Mouse (Mus musculus): Measurements from ENCODE around the gene Hic1.

Hic1 gene

DNA sequence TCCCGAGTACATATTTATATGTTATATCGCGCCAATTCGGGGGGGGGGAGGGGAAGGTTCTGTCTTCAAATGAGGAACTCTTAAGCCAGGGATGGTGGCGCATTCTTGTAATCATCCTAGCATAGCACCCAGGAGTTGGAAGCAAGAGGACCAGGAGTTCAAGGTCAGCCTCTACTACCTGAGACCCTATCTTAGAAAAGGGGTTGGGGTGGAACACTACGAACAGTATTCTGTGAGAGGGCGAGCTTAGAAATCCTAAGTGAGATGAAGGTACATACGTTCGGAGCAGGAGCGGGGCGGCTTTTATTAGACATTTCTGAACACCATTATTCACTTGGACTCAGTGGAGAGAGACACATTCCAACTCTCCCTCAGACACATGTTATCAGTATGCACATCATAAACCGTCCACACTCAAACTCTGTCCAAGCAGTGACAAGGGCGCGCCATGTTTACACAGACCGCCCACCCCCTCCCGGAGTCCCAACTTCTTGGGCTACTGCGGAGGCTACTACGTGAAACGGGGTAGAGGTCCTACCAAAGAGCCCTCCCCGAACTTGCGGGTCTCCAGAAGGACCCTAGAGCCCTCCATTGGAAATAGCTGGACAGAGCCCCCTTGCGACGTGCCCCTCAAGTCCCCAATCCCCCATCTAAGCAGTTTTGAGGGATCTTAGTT lies at the start of gene Hic1:
Gene Hic1 (minus strand): TSS at position 115 of the 676 bp plus-strand sequence.
- DNase-seq, result peak; percentile 40 to 44

DNA sequence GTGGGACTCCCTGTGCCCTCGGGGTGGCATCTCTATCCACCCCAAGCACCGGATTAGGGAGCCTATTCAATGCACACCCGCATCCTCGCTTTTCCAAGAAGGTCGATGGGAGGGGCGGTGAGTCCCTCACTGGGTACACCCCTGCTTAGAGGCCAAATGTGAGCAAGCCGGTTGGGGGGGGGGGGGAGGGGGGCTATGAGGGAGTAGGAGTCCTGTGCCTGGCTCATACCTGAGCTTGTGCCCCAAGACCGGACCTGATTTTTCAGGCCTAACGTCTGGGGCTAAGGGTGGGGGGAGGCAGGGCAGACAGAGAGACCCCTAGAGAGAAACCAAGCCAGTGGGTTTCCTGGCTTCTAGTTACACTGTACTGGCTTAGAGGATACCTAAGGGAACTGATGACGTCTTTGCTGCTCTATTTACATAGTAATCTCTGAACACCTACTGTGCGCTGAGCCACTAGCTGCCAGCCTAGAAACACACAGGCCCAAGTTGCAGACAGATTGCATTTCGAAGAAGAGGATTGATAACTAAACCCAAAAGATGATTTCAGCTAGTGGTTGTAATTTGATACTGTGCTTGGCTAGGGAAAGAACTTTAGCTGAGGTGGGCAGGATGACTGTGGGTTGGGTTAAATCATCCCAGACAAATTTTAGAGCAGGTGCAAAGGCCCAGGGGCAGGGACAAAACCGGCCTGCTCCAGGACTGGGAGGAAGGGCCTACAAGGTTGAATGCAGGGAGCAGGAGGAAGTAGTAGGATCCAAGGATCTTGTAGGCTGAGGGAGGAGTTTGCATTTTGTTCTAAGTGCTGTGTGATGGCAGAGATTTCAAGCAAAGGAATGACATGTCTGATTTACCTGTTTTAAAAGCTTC lies 45.0 kb upstream of the Hic1 start:
- no peak for DNase-seq

DNA sequence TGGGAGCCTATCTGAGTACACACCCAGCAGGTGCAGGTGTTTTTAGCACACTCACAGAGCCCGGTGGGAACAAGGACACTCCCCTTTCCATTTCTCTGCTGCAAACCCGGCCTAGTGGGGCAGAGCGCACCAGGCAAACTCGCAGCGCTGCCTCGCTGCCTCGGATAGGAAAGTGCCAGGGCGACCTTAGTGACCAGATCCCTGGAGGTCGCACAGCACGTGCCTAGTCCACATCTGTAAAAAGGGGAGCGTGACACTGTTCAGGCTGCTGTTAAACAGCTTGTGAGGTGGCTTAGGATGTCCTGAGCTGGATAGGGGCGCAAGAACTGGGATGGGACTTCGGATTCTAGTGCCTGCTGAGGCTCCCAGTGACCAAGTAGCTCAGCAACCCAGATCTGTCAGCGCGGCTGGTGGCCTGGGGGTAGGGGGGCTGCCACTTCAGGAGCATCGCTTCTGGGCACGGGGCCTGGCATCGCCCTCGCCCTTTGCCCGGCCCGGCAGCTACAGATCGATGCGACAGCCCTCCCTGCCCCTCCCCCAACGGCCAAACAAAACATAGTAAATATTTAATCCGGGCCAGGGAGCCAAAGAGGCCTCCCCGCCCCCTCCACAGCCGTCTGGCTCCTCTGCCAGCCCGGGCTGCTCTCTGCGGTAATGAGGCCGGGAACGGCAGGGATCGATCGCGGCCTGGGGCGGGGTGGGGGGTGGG lies 44.2 kb upstream of the Hic1 start:
- peak; percentile 68 to 78 for DNase-seq

DNA sequence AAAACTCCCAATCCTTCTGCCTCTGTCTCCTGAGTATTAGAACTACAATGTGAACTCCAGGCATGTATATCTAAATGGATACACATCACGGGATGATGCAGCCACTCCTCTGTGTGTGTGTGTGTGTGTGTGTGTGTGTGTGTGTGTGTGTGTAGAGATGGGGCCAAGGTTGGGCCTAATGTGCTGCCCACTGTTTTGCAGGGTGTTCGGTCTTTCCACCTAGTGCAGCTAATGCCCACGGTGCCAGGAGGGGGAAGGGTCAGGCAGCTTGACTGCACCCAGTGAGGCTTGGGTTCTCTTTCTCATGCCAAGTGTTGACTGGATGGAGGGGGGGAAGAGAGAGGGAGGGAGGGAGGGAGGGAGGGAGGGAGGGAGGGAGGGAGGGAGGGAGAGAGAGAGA lies 43.6 kb upstream of the Hic1 start:
- peak; percentile 66 to 73 for DNase-seq

DNA sequence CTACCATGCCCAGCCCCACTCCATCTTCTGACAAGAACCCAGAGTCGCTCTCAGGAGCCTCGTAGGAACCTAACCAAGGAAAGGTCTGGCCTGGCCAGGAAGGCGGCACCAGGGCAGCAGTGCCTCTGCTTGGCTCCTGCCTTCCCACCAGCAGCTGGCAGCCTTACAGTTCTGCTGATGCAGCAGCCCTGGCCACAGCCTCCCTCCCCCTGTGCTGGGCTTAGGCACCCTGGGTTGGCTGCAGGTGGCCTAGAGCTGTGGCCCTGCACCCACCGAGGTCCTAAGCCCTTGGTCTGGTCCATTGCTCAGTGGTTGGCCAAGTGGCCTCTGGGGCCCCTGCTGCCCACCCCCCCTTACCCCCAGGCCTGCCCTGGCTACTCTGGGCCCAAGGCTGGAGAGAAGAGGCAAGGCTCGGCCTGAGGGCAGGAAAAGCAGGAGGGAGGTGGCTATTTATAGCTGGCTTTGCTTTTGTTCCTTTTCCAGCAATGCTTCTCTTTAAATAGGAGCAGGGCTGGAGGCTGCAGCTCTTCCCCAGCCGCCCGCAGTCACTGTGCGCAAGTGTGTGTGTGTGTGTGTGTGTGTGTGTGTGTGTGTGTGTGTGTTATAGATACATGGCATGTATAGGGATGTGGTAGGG lies 42.8 kb upstream of the Hic1 start:
- peak; percentile 65 for DNase-seq

DNA sequence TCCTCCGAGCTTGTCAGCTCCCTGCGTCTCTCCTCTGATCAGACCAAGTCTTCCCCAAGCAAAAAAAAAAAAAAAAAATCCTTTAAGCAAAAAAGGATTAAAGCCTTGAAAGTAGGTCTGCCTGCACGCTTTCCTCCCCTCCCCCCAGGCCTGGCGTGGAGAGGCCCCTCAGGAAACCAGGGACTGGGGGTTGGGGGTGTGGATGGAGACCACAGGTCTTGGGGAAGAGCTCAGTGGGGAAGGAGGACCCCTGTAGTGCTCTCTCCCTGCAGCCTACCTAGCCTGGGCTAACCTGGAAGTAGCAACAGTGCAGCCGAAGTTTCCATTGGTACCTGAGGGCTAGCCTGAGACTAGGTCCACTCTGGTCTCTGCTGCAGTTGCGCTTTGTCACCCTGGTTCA lies 41.4 kb upstream of the Hic1 start:
- no peak for DNase-seq

DNA sequence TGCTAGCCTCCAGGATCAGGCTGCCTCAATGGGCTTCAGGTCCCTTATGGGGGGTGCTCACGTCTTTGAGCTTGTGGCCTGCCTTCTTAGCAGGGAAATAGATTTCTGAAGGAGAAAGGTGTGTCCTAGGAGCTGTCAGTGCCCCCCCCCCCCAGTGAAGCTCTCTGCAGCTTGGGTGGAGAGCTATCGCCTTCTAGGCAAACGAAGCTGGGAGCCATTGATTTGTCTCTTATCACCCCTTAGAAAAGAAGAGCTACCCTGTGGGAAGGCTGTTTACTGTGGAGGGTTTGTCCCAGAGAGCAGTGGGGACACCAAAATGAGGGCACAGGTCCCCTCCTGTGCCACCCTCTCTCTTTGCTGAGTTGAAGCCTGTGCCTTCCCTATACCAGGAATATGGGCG lies 40.8 kb upstream of the Hic1 start:
- no peak for DNase-seq

DNA sequence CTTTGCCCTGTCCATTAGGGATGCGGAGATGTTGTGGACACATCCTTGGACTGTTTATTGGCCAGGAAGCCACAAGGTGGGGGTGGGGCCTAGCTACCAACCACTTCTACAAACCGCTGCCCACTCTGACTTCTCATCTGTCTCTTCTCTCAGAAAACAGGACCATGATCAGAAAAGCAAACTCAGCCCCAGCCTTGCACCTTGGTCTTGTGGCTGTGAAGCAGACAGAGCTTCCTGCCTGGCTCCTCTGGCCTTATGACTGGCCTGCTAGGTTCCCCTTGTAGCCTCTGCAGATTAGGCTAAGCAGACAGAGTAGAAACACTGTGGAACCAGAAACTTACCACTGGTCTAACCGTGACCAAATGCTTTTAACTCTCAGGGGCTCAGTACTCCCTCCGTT lies 40.0 kb upstream of the Hic1 start:
- DNase-seq, result no peak

DNA sequence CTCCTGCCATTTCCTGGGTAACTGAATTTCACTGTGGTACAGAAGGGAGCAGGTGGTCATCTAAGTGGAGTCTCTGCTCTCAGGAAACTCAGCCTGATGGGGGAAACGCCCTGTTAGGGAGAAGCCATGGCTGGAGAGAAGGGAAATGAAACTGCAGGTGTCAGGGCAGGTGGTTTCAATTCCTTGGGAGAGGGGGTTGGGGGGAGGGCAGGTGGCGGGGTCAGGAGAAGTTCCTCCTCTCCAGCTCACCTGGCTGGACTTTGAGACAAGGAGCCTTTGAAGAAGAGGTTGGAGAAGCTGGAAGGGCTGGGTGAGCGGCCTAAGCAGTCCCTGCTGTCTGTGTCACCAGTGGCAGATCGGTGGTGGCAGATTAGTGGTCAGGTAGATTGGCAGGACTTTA lies 37.0 kb upstream of the Hic1 start:
- no peak for DNase-seq

DNA sequence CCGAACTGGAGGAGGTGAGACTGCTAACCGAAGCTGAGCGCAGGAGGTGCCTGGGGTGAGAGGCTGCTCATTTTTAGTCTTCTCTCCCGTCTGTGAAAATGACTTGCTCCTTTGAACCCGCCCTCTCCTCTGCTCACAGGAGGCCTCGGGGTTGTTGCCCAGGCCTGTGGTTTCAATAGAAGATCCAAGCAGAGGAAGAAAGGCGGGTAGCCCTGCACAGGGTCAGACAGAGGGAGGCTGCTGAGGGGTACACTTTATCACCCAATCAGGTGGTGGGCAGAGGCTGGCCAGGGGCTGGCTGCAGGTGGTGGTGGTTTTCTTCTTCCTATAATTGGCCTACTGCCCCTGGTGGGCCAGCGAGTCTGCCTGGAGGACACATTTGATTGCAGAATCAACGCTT lies 35.2 kb upstream of the Hic1 start:
- DNase-seq, result peak in 1 of 2 experiments; percentile 36

DNA sequence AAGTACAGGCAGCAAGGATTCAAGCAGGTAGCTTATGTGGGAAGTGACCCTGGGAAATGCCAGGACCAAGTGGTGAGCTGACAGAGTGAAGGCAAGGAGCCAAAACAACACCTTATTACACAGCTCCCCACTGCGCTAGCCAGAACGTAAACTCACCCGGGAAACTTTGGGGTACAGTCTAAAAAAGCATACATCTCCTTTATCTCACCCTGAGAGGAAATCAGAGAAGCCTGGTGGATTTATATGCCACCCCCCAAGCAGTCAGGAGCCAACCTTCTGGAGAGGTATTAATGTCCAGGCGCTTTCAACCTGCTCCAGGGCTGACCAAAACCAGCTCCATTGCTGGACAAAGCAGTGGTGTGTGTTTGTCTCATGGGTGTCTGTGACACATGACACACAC lies 34.6 kb upstream of the Hic1 start:
- DNase-seq, result peak in 1 of 2 experiments; percentile 44

DNA sequence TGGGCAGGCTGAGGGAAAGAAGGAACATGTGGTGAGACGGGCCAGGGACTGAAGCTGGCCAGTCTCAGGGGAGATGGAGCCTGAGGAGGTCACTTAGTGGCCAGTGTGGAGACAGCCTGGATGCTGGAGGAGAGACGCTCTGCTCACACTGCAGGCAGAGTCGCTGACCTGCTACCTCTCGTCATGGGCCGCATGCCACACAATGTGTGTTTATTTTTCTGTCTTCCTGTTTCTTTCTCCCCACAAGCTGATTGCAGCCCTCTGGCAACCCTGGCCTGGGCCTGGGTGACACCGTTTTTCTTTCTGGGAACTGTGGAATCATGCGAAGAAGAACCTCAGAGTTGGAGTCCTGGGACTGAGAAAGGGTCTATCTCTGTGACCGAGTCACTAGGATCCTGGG lies 32.4 kb upstream of the Hic1 start:
- DNase-seq, result peak in 1 of 2 experiments; percentile 27

DNA sequence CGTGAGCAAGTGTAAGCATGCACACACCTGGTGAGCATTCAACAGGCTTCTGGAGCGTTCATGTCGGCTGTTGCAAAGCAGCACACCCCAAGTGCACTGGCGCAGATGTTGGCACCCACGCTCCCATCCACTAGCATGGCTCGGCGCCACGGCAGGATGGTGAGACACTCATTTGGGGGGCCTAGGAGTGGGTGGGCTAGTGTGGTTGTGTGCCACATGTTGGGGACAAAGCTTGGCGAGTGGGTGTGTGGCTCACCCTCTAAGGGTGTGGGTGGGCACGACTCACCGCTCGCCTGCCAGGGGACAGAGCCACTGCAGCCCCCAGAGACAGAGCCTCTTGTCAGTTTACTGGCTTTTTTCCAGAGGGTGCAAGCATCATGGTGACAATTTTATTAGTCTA lies 31.6 kb upstream of the Hic1 start:
- DNase-seq, result no peak

DNA sequence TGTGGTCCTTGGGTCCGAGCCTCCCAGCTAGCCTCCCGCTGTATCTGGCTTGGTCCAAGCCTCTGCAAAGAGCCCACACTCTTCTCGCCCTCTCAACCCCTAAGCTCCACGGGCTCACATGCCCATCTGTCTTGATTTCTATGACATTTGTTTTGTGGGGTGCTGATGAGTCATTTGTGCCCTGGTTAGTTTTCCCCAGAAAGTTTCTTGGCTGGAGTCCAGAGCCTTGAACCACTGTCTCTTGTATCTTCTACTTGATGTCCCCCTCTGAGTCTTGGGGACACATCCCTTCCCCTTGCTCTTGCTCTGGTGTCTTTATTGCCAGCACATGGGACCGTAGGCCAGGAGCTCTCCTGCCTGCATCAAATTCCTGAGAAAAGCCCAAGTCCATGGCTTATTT lies 30.6 kb upstream of the Hic1 start:
- peak in 1 of 2 experiments; percentile 26 for DNase-seq

DNA sequence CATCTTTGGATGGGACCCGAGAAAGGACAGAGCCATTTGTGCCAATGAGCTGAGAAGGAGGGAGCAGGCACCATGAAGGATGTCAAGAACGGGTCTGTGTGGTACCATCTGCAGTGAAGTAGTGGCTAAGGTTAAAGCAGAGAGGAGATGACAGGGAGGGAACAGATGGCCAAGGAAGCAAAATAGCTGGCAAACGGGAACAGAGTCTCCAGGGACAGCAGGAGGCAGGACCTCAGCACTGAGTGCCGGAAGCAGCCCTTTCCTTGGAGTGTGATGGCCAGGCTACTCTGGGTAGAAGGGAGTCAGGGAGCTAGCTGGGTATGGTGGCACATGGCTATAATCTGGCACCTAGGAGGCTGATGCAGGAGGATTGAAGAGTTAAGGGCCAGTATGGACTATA lies 29.5 kb upstream of the Hic1 start:
- peak; percentile 68 to 76 for DNase-seq

DNA sequence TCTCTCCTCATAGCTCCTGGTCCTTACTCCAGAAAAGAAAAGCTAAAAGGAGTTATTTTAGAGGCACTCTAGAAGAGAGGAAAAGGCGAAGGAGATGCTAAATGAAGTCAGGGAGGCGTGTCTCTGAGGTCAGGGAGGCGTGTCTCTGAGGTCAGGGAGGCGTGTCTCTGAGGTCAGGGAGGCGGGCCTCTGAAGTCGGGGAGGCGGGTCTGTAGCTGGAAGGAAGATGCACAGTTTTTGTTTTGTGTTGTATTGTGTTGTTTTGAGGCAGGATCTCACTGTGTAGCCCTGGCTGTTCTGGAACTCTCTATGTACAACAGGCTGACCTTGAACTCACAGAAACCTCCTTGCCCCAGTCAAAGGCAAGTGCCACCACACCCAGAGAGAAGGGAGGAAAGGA lies 28.6 kb upstream of the Hic1 start:
- no peak for DNase-seq

DNA sequence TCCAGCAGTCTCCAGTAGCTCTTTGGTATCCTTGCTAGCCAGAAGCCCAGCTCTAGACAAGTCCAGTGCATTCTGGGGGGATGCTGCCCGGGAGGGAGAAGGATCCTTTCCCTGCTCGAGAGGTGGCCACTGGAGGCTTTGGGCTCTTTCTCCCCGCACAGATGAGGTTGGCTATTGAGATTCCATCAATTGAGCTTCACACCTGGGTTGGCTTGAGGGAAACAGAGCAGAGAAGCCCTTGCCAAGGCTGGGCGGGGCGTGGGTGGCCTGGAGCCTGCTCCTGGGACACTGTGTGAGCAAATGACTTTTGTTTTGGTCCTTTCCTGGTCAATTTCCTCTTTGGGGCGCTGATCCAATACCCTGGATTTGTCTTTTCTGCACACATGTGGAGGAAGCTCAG lies 26.8 kb upstream of the Hic1 start:
- peak in 1 of 2 experiments; percentile 40 for DNase-seq

DNA sequence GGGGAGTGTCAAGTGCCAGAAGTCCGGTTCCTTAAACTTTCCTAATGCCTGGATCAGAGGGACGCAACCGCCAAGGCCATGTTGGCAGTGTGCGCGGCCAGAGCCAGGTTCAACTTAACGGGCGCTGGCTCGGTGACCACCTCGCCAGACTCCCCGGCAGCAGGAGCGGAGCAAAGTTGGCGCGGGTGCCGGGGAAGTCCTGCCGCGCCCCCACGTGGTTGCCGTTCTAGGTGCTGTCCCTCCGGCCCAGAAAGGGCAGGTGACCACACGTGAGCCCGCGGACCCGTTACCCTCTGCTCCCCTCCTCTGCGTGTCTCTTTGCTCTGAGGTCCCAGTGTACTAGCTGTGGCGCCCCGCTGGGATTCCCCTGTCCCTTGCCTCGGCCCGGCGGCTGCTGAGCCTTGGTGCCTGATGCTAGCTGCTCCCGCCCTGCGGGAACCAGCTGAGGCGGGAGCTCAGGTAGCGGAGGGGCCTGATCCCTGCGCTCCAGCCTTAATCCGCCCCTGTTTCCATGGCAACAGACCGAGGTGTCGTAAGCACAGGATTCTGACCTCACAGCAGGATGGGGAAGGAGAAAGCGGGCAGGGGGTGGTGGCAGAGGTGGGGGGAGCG lies 25.6 kb upstream of the Hic1 start:
- DNase-seq, result peak; percentile 79 to 80

DNA sequence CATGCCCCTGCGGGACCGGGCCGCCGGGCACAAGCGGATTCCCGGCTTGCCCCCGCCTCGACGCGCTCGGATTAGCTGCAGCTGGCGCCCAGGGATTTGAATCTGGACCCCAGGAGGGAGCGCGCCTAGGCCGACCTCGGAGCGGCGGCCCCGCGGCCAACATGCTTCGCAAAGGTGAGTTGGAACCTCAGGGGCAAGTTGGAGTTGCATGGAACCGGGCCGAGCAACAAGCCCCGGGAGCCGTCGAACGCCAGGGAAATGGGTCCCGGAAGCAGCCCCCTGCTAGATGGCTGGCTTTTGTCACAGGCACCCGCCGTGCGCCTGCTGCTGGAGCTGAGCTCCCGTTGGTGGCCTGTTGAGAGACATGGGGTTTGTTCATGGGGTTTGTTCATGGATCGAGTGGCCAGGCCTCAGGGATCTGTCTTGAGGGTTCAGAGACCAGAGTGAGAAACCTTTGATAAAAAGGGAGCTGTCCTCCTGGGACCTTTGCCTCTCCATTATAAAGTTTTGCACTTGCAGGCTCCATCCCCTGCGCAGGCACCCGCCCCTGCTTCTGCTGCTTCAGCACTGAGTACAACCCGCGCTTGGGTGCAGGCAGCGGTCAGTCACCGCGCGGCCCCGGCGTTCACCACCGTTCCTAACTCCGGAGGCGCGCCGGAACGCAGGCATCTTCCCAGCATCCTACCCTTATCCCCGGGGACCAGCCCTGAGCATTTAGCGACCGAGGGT lies 25.0 kb upstream of the Hic1 start:
- DNase-seq, result peak; percentile 56

DNA sequence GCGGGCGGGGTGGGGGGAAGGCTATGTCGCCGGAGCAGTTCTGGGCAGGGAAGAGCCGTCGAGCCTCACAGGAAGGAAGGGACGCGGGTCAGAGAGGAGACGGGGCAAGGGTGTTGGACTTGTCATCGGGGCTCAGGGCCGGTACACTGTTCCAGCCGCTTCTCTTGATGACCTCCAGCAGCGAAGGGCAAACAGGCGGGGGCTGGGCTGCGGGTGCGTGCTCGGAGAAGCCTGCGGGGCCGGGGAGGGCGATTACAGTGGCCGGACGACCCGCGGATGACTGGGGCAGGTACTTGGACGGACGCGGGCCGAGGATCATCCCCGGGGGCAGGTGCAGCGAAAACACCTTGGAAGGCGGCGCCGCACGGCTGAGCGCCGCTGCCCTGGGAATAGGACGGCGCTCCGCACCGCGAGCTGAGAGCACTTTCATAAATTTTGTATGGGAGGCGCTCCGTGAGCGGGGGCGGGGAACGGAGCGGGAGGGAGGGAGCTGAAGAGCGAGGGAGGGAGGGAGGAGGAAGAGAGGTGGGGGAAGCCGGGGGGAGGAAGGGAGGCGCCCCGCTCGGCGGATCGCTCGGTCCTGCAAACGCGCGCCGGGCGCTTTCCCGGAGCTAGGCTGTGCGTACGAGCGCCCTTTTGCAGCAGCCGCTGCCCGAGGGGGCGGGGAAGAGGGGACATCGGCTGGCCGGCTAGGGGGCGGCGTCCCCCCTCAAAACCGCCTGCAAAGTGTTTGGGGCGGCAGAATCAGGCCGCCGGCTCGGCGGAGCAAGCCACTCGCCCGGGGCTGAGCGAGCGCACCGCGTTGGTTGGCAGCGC lies 24.1 kb upstream of the Hic1 start, which contains the start of gene Rtn4rl1:
Gene Rtn4rl1 (plus strand): TSS at position 528 of the 816 bp plus-strand sequence.
- DNase-seq, result peak; percentile 73 to 82

Data from cerebellum, postnatal 14 days (tissue).